Mouse (Mus musculus) testis, adult 10 weeks (tissue): ENCODE data around the gene Gm21477. TPM values are rescaled to one million over a fixed set of nuclear protein-coding genes. Genes with fewer than 3 reads are reported as not detected.

ENCODE experiments used
- polyA plus RNA-seq: library from polyadenylated mRNA; stranded (reverse); fragments of 350-450 nt; fragmentation: Illumina TruSeq; extraction: RNeasy Lipid Tissue Mini Kit (QIAGEN cat#74804); gene quantifications from one replicate; pipeline ENCODE4 v1.2.3, GENCODE M21; 2014; ENCODE audit warnings: low read depth, low replicate concordance

Gm21477 gene
- not detected for polyA plus RNA-seq

GRCm38 (mm10) chrY:87116521-87116920, at the start of gene Gm21477:
TSS of gene Gm21477 (plus strand) at chrY:87116821.

